Mouse (Mus musculus) lung, postnatal 10 days (tissue): Measurements from ENCODE around the gene Thnsl2.
A peak's percentile ranks its signal among the peaks of the same experiment; 100 is the strongest.

Experiments used
- DNase-seq: peaks from one replicate; pipeline ENCODE4 v3.0.0; 2021

Thnsl2 gene

GRCm38 (mm10) chr6:71143894-71144455, at the start of gene Thnsl2:
Gene Thnsl2 (minus strand): TSS chr6:71144439.
- peak; percentile 87 for DNase-seq

- DNase-seq, result peak; percentile 8
These were observed 49.0 kb upstream of the Thnsl2 start for GRCm38 (mm10) chr6:71193151-71193740.

- DNase-seq, result no peak
These were observed 46.3 kb upstream of the Thnsl2 start for GRCm38 (mm10) chr6:71190501-71190900.

- no peak for DNase-seq
These were observed 45.3 kb upstream of the Thnsl2 start for GRCm38 (mm10) chr6:71189578-71189977.

- no peak for DNase-seq
These were observed 40.8 kb upstream of the Thnsl2 start for GRCm38 (mm10) chr6:71184941-71185604.

GRCm38 (mm10) chr6:71180596-71180995, 36.4 kb upstream of the Thnsl2 start:
- DNase-seq, result no peak

GRCm38 (mm10) chr6:71172812-71173580, 28.8 kb upstream of the Thnsl2 start:
- no peak for DNase-seq

GRCm38 (mm10) chr6:71166551-71167169, 22.4 kb upstream of the Thnsl2 start:
- peak; percentile 33 for DNase-seq

GRCm38 (mm10) chr6:71164394-71164793, 20.2 kb upstream of the Thnsl2 start:
- peak; percentile 9 for DNase-seq

GRCm38 (mm10) chr6:71162269-71162668, 18.0 kb upstream of the Thnsl2 start:
- DNase-seq, result peak; percentile 9

GRCm38 (mm10) chr6:71161290-71161689, 17.1 kb upstream of the Thnsl2 start:
- DNase-seq, result no peak

- no peak for DNase-seq
These were observed 12.6 kb upstream of the Thnsl2 start for GRCm38 (mm10) chr6:71156674-71157326.

- DNase-seq, result no peak
These were observed 10.6 kb upstream of the Thnsl2 start for GRCm38 (mm10) chr6:71154861-71155260.

GRCm38 (mm10) chr6:71153486-71153885, 9.2 kb upstream of the Thnsl2 start:
- DNase-seq, result no peak

GRCm38 (mm10) chr6:71151098-71151497, 6.9 kb upstream of the Thnsl2 start:
- no peak for DNase-seq

- DNase-seq, result peak; percentile 64
These were observed 5.3 kb upstream of the Thnsl2 start for GRCm38 (mm10) chr6:71149534-71149933.

GRCm38 (mm10) chr6:71148336-71148735, 4.1 kb upstream of the Thnsl2 start:
- no peak for DNase-seq

GRCm38 (mm10) chr6:71145288-71145989, 1.2 kb upstream of the Thnsl2 start:
- DNase-seq, result no peak

GRCm38 (mm10) chr6:71143154-71143893, 915 bp downstream of the Thnsl2 start:
- no peak for DNase-seq

GRCm38 (mm10) chr6:71135031-71135430, 9.2 kb downstream of the Thnsl2 start:
- no peak for DNase-seq

GRCm38 (mm10) chr6:71133559-71133958, 10.7 kb downstream of the Thnsl2 start:
- DNase-seq, result no peak
